Mouse (Mus musculus) intestine, postnatal 0 days (tissue): ENCODE data around the gene Tox2. TPM values are rescaled to one million over a fixed set of nuclear protein-coding genes. Genes with fewer than 3 reads are reported as not detected.

ENCODE experiments used
- ATAC-seq: fragments of 200-750 bp; cut with Nextera tagmentation; 2 replicates; pipeline ENCODE4 v1.8.0; 2017; ENCODE audit warnings: mild to moderate bottlenecking, moderate TSS enrichment, moderate library complexity
- H3K27ac ChIP-seq: fragments of 300-500 bp; sonication (generic); 2 replicates; pipeline ENCODE4 v1.5.1; 2014; ENCODE audit warnings: mild to moderate bottlenecking, low read depth, low read length, moderate library complexity
- H3K27me3 ChIP-seq: fragments of 300-500 bp; sonication (generic); replicated peaks from 2 replicates; pipeline ENCODE4 v1.6.1; 2014; ENCODE audit warnings: low read length, mixed read lengths; ENCODE audit not compliant: control insufficient read depth, insufficient read depth
- H3K36me3 ChIP-seq: fragments of 300-500 bp; sonication (generic); 2 replicates; pipeline ENCODE4 v1.6.1; 2014; ENCODE audit warnings: mild to moderate bottlenecking, moderate library complexity; ENCODE audit not compliant: control insufficient read depth, insufficient read depth
- H3K4me1 ChIP-seq: fragments of 300-500 bp; sonication (generic); replicated peaks from 2 replicates; pipeline ENCODE4 v1.6.1; 2014; ENCODE audit warnings: antibody characterized with exemption, low read length, mixed read lengths; ENCODE audit not compliant: control insufficient read depth, insufficient read depth
- H3K4me2 ChIP-seq: fragments of 300-500 bp; sonication (generic); replicated peaks from 2 replicates; pipeline ENCODE4 v1.6.1; 2014; ENCODE audit warnings: low read depth, mild to moderate bottlenecking, moderate library complexity
- H3K4me3 ChIP-seq: fragments of 300-500 bp; sonication (generic); 2 replicates; pipeline ENCODE4 v1.5.1; 2014; ENCODE audit warnings: low read depth, low read length
- H3K9ac ChIP-seq: fragments of 300-500 bp; sonication (generic); 2 replicates; pipeline ENCODE4 v1.6.1; 2014; ENCODE audit warnings: mild to moderate bottlenecking, low read depth, low read length
- H3K9me3 ChIP-seq: fragments of 300-500 bp; sonication (generic); 2 replicates; pipeline ENCODE4 v1.6.1; 2016; ENCODE audit warnings: mixed run types; ENCODE audit not compliant: control insufficient read depth
- CTCF ChIP-seq: sonication (generic); IDR thresholded peaks from 2 replicates; pipeline ENCODE4 v1.5.1; 2016; ENCODE audit warnings: low read depth, mild to moderate bottlenecking, control low read depth, antibody characterized with exemption, moderate library complexity
- WGBS: fragments of 180-500 bp; shearing (Covaris S2); extraction: QIAGEN DNeasy Blood & Tissue Kit; methylation state at CpG from one replicate; pipeline ENCODE4 v1.1.7; 2014; 5-methylcytosine and 5-hydroxymethylcytosine counted together
- polyA plus RNA-seq: library from polyadenylated mRNA; unstranded; fragments of >200 nt; fragmentation: Nextera tagmentation; extraction: Ambion mirVana; gene quantifications from 2 replicates; pipeline ENCODE4 v1.2.1, GENCODE M21; 2015

The Tox2 gene
- polyA plus RNA-seq, 1 experiment from 2014 or later, result 3.3 TPM

GRCm38 (mm10) chr2:163229050-163229449, 26.1 kb downstream of the Tox2 start:
- no peak for ATAC-seq
- Histone ChIP-seq H3K27me3 (no peaks in the 10 kb centered on the region), H3K27ac (no peak overlapping the region), H3K4me1 (no peaks in the 10 kb centered on the region), H3K9me3 (no peaks in the 10 kb centered on the region), H3K9ac (no peak overlapping the region), H3K36me3 (no peaks in the 10 kb centered on the region), H3K4me2 (no peak overlapping the region), H3K4me3 (no peak overlapping the region)
- no peak for TF ChIP-seq CTCF
- WGBS, result 88% methylated on average over 9 of the region's 9 CpGs

GRCm38 (mm10) chr2:163231781-163232534, 29.0 kb downstream of the Tox2 start:
- TF ChIP-seq CTCF, result no peak
- H3K27ac ChIP-seq, result no peak overlapping the region
- no peaks in the 10 kb centered on the region for H3K36me3 ChIP-seq
- H3K4me1 ChIP-seq, result no peaks in the 10 kb centered on the region
- no peaks in the 10 kb centered on the region for H3K9me3 ChIP-seq
- no peak overlapping the region for H3K4me3 ChIP-seq
- ATAC-seq, result no peak
- H3K9ac ChIP-seq, result no peak overlapping the region
- 49% methylated on average over 13 of the region's 13 CpGs for WGBS
- no peaks in the 10 kb centered on the region for H3K27me3 ChIP-seq
- H3K4me2 ChIP-seq, result no peak overlapping the region

GRCm38 (mm10) chr2:163233666-163234065, 30.7 kb downstream of the Tox2 start:
- TF ChIP-seq CTCF, result no peak
- H3K27ac ChIP-seq, result no peak overlapping the region
- H3K4me2 ChIP-seq, result no peak overlapping the region
- ATAC-seq, result no peak
- no peaks in the 10 kb centered on the region for H3K9me3 ChIP-seq
- 29% methylated on average over 9 of the region's 9 CpGs for WGBS
- no peak overlapping the region for H3K4me3 ChIP-seq
- H3K4me1 ChIP-seq, result no peaks in the 10 kb centered on the region
- H3K9ac ChIP-seq, result no peak overlapping the region
- no peaks in the 10 kb centered on the region for H3K36me3 ChIP-seq
- H3K27me3 ChIP-seq, result no peaks in the 10 kb centered on the region

- Histone ChIP-seq H3K4me3 (no peak overlapping the region), H3K36me3 (no peaks in the 10 kb centered on the region), H3K9ac (no peak overlapping the region), H3K9me3 (no peaks in the 10 kb centered on the region), H3K27me3 (no peaks in the 10 kb centered on the region), H3K4me1 (no peaks in the 10 kb centered on the region), H3K4me2 (no peak overlapping the region), H3K27ac (no peak overlapping the region)
- ATAC-seq, result no peak
- 52% methylated on average over 7 of the region's 7 CpGs for WGBS
- TF ChIP-seq CTCF, result no peak
Measured at GRCm38 (mm10) chr2:163236057-163236456, 33.1 kb downstream of the Tox2 start.

- no peak for ATAC-seq
- Histone ChIP-seq H3K27me3 (no peaks in the 10 kb centered on the region), H3K27ac (no peak overlapping the region), H3K9me3 (no peaks in the 10 kb centered on the region), H3K9ac (no peak overlapping the region), H3K4me2 (no peak overlapping the region), H3K4me3 (no peak overlapping the region), H3K4me1 (no peaks in the 10 kb centered on the region), H3K36me3 (no peaks in the 10 kb centered on the region)
- 72% methylated on average over 12 of the region's 12 CpGs for WGBS
- TF ChIP-seq CTCF, result no peak
Measured at GRCm38 (mm10) chr2:163237999-163238529, 35.1 kb downstream of the Tox2 start.

- Histone ChIP-seq H3K27me3 (no peaks in the 10 kb centered on the region), H3K4me3 (no peak overlapping the region), H3K9me3 (no peaks in the 10 kb centered on the region), H3K27ac (no peak overlapping the region), H3K4me1 (no peaks in the 10 kb centered on the region), H3K36me3 (no peaks in the 10 kb centered on the region), H3K9ac (no peak overlapping the region), H3K4me2 (no peak overlapping the region)
- WGBS, result 66% methylated on average over 8 of the region's 8 CpGs
- ATAC-seq, result no peak
- TF ChIP-seq CTCF, result no peak
Measured at GRCm38 (mm10) chr2:163239945-163240344, 37.0 kb downstream of the Tox2 start.
